Mouse (Mus musculus): ENCODE results near the gene Nudt3. TPM values are rescaled to one million over a fixed set of nuclear protein-coding genes. Genes with fewer than 3 reads are reported as not detected.

Gene Nudt3
- polyA plus RNA-seq (2016; fragmentation: Nextera tagmentation; extraction: Ambion mirVana) = 90.6 and 145 TPM in 2 replicates

DNA sequence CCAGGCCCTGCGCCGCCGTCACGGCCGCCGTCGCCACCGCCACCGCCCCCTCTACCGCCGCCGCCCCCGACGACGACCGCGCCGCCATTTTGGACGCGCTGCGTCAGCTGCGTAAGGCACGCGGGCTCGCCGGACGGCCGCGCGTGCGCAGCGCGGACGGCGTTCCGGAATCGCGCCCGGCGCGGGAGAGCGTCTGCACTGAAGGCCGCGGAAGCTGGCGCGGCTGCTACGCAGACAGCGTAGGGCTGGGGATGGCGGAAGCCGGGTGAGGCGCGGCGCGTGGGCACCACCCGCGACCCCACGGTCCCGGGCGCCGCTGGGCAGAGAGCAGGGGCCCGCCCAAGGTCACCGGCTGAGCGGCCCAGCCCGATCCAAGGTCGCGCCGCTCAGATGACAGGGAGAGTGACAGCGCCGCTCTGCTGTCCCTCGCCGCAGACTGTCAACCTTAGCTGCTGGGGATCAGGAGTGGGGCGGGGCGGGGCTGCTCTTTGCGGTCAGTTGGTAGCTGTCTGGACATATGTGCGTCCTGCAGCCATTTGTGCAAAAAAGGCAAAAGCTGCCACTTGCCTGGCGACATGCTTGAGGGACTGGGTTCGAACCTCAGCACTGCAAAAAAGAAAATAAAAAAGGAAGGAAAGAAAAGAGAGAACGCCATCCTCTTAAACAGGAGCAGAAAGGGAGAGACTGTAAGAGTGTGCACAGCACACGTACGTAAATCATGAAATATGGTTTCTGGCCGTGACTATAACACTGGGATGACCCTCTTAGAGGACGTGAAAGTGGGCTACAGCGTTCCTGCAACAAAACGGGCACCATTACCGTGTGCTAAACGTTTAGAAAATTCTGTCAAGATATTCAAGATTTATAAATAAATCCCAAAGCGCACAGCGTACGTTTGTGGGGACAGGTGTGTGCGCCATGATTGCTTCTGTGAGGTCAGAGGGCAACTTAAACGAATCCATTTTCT, at the start of gene Nudt3:
Gene Nudt3 (minus strand): TSS at position 136 of the 967 bp plus-strand sequence.
- Histone ChIP-seq H3K9me3 (0 out of 2 replicates have a peak, but pooled peaks cover under 1% of the 10 kb centered on the region), H3K27me3 (ENCODE audit: insufficient read depth, poor library complexity, severe bottlenecking) (no peaks in the 10 kb centered on the region), H3K27ac (peak within 1 kb of the TSS; percentile 100), H3K4me1 (replicated peaks) (peaks cover 55% of the 10 kb centered on the region), H3K4me3 (peak within 1 kb of the TSS; percentile 97), H3K36me3 (peaks cover 21% of the 10 kb centered on the region)
- DNase-seq (ENCODE audit: low spot score) = peak; percentile 89
- 9% methylated on average over 91 of the region's 91 CpGs for WGBS

DNA sequence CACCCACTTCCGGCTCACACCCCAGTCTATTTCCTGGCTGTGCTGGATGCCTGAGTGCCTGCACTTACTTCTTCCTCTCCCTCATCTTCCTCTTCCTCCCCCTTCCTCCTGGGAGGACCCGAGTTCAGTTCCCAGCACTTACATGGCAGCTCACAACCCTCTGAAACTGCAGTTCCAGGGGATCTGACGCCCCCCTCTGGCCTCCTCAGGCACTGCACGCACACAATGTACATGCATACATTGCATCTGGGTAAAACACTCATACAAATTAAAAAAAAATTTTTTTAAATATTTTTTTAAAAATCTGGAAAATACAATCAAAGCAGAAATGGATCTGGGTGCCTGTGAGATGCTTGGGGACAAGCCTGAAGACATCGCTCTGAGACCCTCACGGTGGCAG, 48.4 kb upstream of the Nudt3 start:
- Histone ChIP-seq H3K27ac (no peak overlapping the region), H3K9me3 (no peaks in the 10 kb centered on the region), H3K4me3 (no peak overlapping the region), H3K27me3 (ENCODE audit: insufficient read depth, poor library complexity, severe bottlenecking) (no peaks in the 10 kb centered on the region), H3K4me1 (replicated peaks) (no peaks in the 10 kb centered on the region; the same call in 1 of the 2 replicates), H3K36me3 (no peaks in the 10 kb centered on the region)
- DNase-seq (ENCODE audit: low spot score) = no peak
- 86% methylated on average over 6 of the region's 6 CpGs for WGBS

- peaks cover 22% of the 10 kb centered on the region for H3K4me1 ChIP-seq (replicated peaks)
- H3K9me3 ChIP-seq = no peaks in the 10 kb centered on the region
- no peak for DNase-seq (ENCODE audit: low spot score)
- peaks cover 41% of the 10 kb centered on the region for H3K27me3 ChIP-seq (ENCODE audit: insufficient read depth, poor library complexity, severe bottlenecking)
- WGBS = 77% methylated on average over 7 of the region's 7 CpGs
- H3K27ac ChIP-seq = no peak overlapping the region
- no peak overlapping the region for H3K4me3 ChIP-seq
- no peaks in the 10 kb centered on the region for H3K36me3 ChIP-seq
Measured at GRCm38 (mm10) chr17:27658767-27659166, 35.5 kb upstream of the Nudt3 start.

- no peaks in the 10 kb centered on the region for H3K9me3 ChIP-seq
- 70% methylated on average over 8 of the region's 8 CpGs for WGBS
- DNase-seq (ENCODE audit: low spot score) = no peak
- H3K27me3 ChIP-seq (ENCODE audit: insufficient read depth, poor library complexity, severe bottlenecking) = peaks cover 44% of the 10 kb centered on the region
- no peak overlapping the region for H3K4me3 ChIP-seq
- H3K4me1 ChIP-seq (replicated peaks) = peaks cover 22% of the 10 kb centered on the region
- H3K27ac ChIP-seq = no peak overlapping the region
- H3K36me3 ChIP-seq = no peaks in the 10 kb centered on the region
Measured at GRCm38 (mm10) chr17:27657123-27657522, 33.8 kb upstream of the Nudt3 start.

- peaks cover 28% of the 10 kb centered on the region for H3K4me1 ChIP-seq (replicated peaks)
- H3K9me3 ChIP-seq = no peaks in the 10 kb centered on the region
- H3K4me3 ChIP-seq = peak overlapping the region; percentile 67; the same call in 1 of the 2 replicates
- WGBS = 20% methylated on average over 5 of the region's 5 CpGs
- H3K36me3 ChIP-seq = no peaks in the 10 kb centered on the region
- peaks cover 44% of the 10 kb centered on the region for H3K27me3 ChIP-seq (ENCODE audit: insufficient read depth, poor library complexity, severe bottlenecking)
- no peak overlapping the region for H3K27ac ChIP-seq
- DNase-seq (ENCODE audit: low spot score) = no peak
Measured at GRCm38 (mm10) chr17:27656414-27656813, 33.1 kb upstream of the Nudt3 start.

GRCm38 (mm10) chr17:27656011-27656399, 32.7 kb upstream of the Nudt3 start:
- peak overlapping the region; percentile 67 for H3K4me3 ChIP-seq
- H3K36me3 ChIP-seq = no peaks in the 10 kb centered on the region
- WGBS = 3% methylated on average over 14 of the region's 14 CpGs
- DNase-seq (ENCODE audit: low spot score) = peak; percentile 29
- peaks cover 28% of the 10 kb centered on the region for H3K4me1 ChIP-seq (replicated peaks)
- peak overlapping the region; percentile 54; the same call in 1 of the 2 replicates for H3K27ac ChIP-seq
- no peaks in the 10 kb centered on the region for H3K9me3 ChIP-seq
- H3K27me3 ChIP-seq (ENCODE audit: insufficient read depth, poor library complexity, severe bottlenecking) = peaks cover 47% of the 10 kb centered on the region

GRCm38 (mm10) chr17:27655089-27656010, 32.1 kb upstream of the Nudt3 start, which contains the start of gene Pacsin1:
Gene Pacsin1 (plus strand): TSS chr17:27655509.
- Histone ChIP-seq H3K9me3 (no peaks in the 10 kb centered on the region), H3K36me3 (no peaks in the 10 kb centered on the region), H3K4me3 (peak within 1 kb of the TSS; percentile 67), H3K27ac (peak within 1 kb of the TSS; percentile 54), H3K4me1 (replicated peaks) (peaks cover 28% of the 10 kb centered on the region), H3K27me3 (ENCODE audit: insufficient read depth, poor library complexity, severe bottlenecking) (peaks cover 53% of the 10 kb centered on the region)
- 2% methylated on average over 65 of the region's 65 CpGs for WGBS
- DNase-seq (ENCODE audit: low spot score) = peak; percentile 55

DNA sequence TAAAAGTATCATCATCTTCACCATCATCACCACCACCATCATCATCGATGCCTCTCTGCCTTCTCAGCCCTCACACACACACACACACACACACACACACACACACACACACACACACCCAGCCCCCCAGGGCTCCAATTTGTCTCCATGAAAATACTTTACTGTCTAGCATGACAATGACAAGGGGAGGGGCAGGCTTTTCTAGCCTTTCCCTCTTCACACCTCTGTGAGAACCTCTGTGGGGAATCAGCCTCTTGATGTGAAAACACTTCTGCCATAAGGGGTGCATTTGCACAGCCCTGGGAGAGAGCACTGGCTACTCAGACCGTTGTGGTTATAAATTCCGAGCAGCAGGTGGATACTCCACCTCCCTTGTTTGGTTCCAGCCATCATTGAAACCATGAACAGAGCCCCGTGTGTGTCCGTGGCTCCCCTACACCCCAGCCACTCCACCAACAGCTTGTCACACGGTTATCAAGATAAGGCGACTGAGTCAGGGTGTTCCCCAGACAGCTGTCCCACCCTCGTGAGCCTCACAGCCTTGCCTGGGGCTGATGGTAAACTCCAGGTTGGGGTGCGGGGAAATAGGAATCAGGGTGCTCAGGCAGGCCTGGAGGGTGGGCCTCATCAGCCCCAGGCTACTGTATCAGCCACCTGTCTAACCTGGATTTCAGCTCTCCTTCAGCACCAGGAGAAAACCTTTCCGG, 30.1 kb upstream of the Nudt3 start:
- Histone ChIP-seq H3K27ac (no peak overlapping the region), H3K4me3 (no peak overlapping the region), H3K27me3 (ENCODE audit: insufficient read depth, poor library complexity, severe bottlenecking) (peaks cover 53% of the 10 kb centered on the region), H3K9me3 (no peaks in the 10 kb centered on the region), H3K4me1 (replicated peaks) (peaks cover 28% of the 10 kb centered on the region), H3K36me3 (no peaks in the 10 kb centered on the region)
- WGBS = 75% methylated on average over 10 of the region's 10 CpGs
- no peak for DNase-seq (ENCODE audit: low spot score)

GRCm38 (mm10) chr17:27652046-27652790, 28.9 kb upstream of the Nudt3 start:
- no peak overlapping the region for H3K4me3 ChIP-seq
- H3K36me3 ChIP-seq = no peaks in the 10 kb centered on the region
- H3K9me3 ChIP-seq = no peaks in the 10 kb centered on the region
- H3K27ac ChIP-seq = peak overlapping the region; percentile 42; the same call in 1 of the 2 replicates
- 86% methylated on average over 23 of the region's 23 CpGs for WGBS
- H3K4me1 ChIP-seq (replicated peaks) = peaks cover 28% of the 10 kb centered on the region
- no peak for DNase-seq (ENCODE audit: low spot score)
- H3K27me3 ChIP-seq (ENCODE audit: insufficient read depth, poor library complexity, severe bottlenecking) = peaks cover 47% of the 10 kb centered on the region

GRCm38 (mm10) chr17:27650586-27650985, 27.3 kb upstream of the Nudt3 start:
- Histone ChIP-seq H3K4me1 (replicated peaks) (peaks cover 19% of the 10 kb centered on the region), H3K9me3 (no peaks in the 10 kb centered on the region), H3K27me3 (ENCODE audit: insufficient read depth, poor library complexity, severe bottlenecking) (peaks cover 30% of the 10 kb centered on the region), H3K4me3 (no peak overlapping the region), H3K36me3 (no peaks in the 10 kb centered on the region), H3K27ac (no peak overlapping the region)
- no peak for DNase-seq (ENCODE audit: low spot score)
- 76% methylated on average over 13 of the region's 13 CpGs for WGBS

DNA sequence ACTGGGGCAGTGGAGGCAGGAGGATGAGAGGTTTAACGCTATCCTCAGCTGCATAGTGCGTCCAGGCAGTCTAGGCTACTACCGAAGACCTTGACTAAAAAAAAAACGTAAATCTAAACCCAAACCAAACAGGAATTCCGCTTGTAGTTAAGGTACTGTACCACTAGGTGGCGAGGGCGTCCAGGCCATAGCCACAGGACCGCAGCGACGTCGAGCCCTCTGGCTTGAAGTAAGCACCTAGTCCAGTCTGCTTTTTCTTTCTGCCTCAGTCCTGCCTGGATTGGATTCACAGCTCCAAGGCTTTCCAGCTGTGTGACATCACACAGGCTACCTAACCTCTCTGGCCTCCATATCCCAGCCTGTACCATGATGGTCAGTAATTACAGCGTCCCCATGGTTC, 26.9 kb upstream of the Nudt3 start:
- H3K9me3 ChIP-seq = no peaks in the 10 kb centered on the region
- 11% methylated on average over 12 of the region's 12 CpGs for WGBS
- H3K27me3 ChIP-seq (ENCODE audit: insufficient read depth, poor library complexity, severe bottlenecking) = peaks cover 26% of the 10 kb centered on the region
- H3K4me3 ChIP-seq = no peak overlapping the region
- peak; percentile 73 for DNase-seq (ENCODE audit: low spot score)
- H3K36me3 ChIP-seq = no peaks in the 10 kb centered on the region
- H3K27ac ChIP-seq = no peak overlapping the region
- H3K4me1 ChIP-seq (replicated peaks) = peaks cover 14% of the 10 kb centered on the region
